Mouse (Mus musculus): ENCODE data around the gene Unc13b. TPM values are rescaled to one million over a fixed set of nuclear protein-coding genes. Genes with fewer than 3 reads are reported as not detected.

Gene Unc13b
- total RNA-seq (2021): 10 to 100 TPM; 48.4 to 53.3 TPM
- long read RNA-seq, experiment 1, full-length matches to known transcripts: 1 of 8 reads
- long read RNA-seq, experiment 1, partial matches to known transcripts: 3 of 8 reads
- long read RNA-seq, experiment 1, other reads (novel, unspliced or antisense): 4 of 8 reads
- long read RNA-seq, experiment 2, partial matches to known transcripts: 2 of 2 reads
- long read RNA-seq, experiment 2, other reads (novel, unspliced or antisense): 0 of 2 reads

GRCm38 (mm10) chr4:43058753-43059654 is at the start of gene Unc13b:
Gene Unc13b, plus strand, starts transcription at chr4:43058953.
- DNase-seq (ENCODE audit: low spot score in 2 of 2): peak; percentile 87 to 94

GRCm38 (mm10) chr4:43010161-43011038 is 48.4 kb upstream of the Unc13b start, which contains the start of gene Fancg:
Gene Fancg, minus strand, starts transcription at chr4:43010506.
- DNase-seq (ENCODE audit: low spot score in 2 of 2): peak; percentile 78 to 85

- no peak for DNase-seq (ENCODE audit: low spot score in 2 of 2)
Measured at GRCm38 (mm10) chr4:43012091-43012490, 46.7 kb upstream of the Unc13b start.

GRCm38 (mm10) chr4:43018156-43018555 is 40.6 kb upstream of the Unc13b start:
- no peak for DNase-seq (ENCODE audit: low spot score in 2 of 2)

- DNase-seq (ENCODE audit: low spot score in 2 of 2): no peak
Measured at GRCm38 (mm10) chr4:43019176-43019575, 39.6 kb upstream of the Unc13b start.

- DNase-seq (ENCODE audit: low spot score in 2 of 2): no peak
Measured at GRCm38 (mm10) chr4:43019641-43020465, 38.9 kb upstream of the Unc13b start.

- DNase-seq (ENCODE audit: low spot score in 2 of 2): no peak
Measured at GRCm38 (mm10) chr4:43020876-43021275, 37.9 kb upstream of the Unc13b start.

- no peak for DNase-seq (ENCODE audit: low spot score in 2 of 2)
Measured at GRCm38 (mm10) chr4:43021341-43021740, 37.4 kb upstream of the Unc13b start.

GRCm38 (mm10) chr4:43024673-43025072 is 34.1 kb upstream of the Unc13b start:
- no peak for DNase-seq (ENCODE audit: low spot score in 2 of 2)

GRCm38 (mm10) chr4:43025084-43025960 is 33.4 kb upstream of the Unc13b start, which contains the start of gene Pigo:
Gene Pigo, minus strand, starts transcription at chr4:43025819.
- peak; percentile 96 to 99 for DNase-seq (ENCODE audit: low spot score in 2 of 2)

- no peak for DNase-seq (ENCODE audit: low spot score in 2 of 2)
Measured at GRCm38 (mm10) chr4:43029121-43029520, 29.6 kb upstream of the Unc13b start.

GRCm38 (mm10) chr4:43029749-43030148 is 29.0 kb upstream of the Unc13b start:
- no peak for DNase-seq (ENCODE audit: low spot score in 2 of 2)

GRCm38 (mm10) chr4:43030352-43030751 is 28.4 kb upstream of the Unc13b start:
- DNase-seq (ENCODE audit: low spot score in 2 of 2): no peak

- DNase-seq (ENCODE audit: low spot score in 2 of 2): peak in 1 of 2 experiments; percentile 39
Measured at GRCm38 (mm10) chr4:43030780-43031230, 27.9 kb upstream of the Unc13b start.

- DNase-seq (ENCODE audit: low spot score in 2 of 2): peak; percentile 89 to 95
Measured at GRCm38 (mm10) chr4:43031237-43031995, 27.3 kb upstream of the Unc13b start, which contains the start of gene Stoml2. Gene Stoml2, minus strand, starts transcription at chr4:43031710.

GRCm38 (mm10) chr4:43032501-43032900 is 26.3 kb upstream of the Unc13b start:
- no peak for DNase-seq (ENCODE audit: low spot score in 2 of 2)

- no peak for DNase-seq (ENCODE audit: low spot score in 2 of 2)
Measured at GRCm38 (mm10) chr4:43033481-43033880, 25.3 kb upstream of the Unc13b start.

GRCm38 (mm10) chr4:43035851-43036250 is 22.9 kb upstream of the Unc13b start:
- no peak for DNase-seq (ENCODE audit: low spot score in 2 of 2)
